Mouse (Mus musculus) olfactory bulb, adult 2 months (tissue): ENCODE measurements around the gene Rnf5. TPM values are rescaled to one million over a fixed set of nuclear protein-coding genes. Genes with fewer than 3 reads are reported as not detected.

Source experiments
- H3K27ac ChIP-seq: fragments of 200-500 bp; 2 replicates; pipeline ENCODE4 v1.5.1; 2012; ENCODE audit warnings: low read depth, low read length; ENCODE audit not compliant: insufficient read depth
- H3K4me1 ChIP-seq: fragments of 200-500 bp; 2 replicates; pipeline ENCODE4 v1.6.1; 2012; ENCODE audit warnings: low read length; ENCODE audit not compliant: control insufficient read depth, insufficient read depth
- H3K4me3 ChIP-seq: fragments of 200-500 bp; 2 replicates; pipeline ENCODE4 v1.5.1; 2012; ENCODE audit warnings: mild to moderate bottlenecking, low read depth, low read length, moderate library complexity; ENCODE audit not compliant: insufficient read depth
- CTCF ChIP-seq: fragments of 200-500 bp; IDR thresholded peaks from 2 replicates; pipeline ENCODE4 v1.5.1; 2012; ENCODE audit warnings: low read depth, mild to moderate bottlenecking, low read length, moderate library complexity; ENCODE audit not compliant: insufficient read depth
- POLR2A ChIP-seq: fragments of 200-500 bp; IDR thresholded peaks from 2 replicates; pipeline ENCODE4 v1.6.1; 2012; ENCODE audit warnings: mild to moderate bottlenecking, low read depth, low read length, moderate library complexity; ENCODE audit not compliant: insufficient read depth
- WGBS: fragments of 180-500 bp; shearing (Covaris S2); methylation state at CpG from one replicate; pipeline ENCODE4 v1.1.7; 2018; 5-methylcytosine and 5-hydroxymethylcytosine counted together
- polyA plus RNA-seq: library from polyadenylated mRNA; stranded (reverse); fragments of >200 nt; gene quantifications from 2 replicates; pipeline ENCODE4 v1.2.4, GENCODE M21; 2012; ENCODE audit warnings: low replicate concordance; ENCODE audit not compliant: missing spikeins, insufficient read depth, insufficient read length

Gene Rnf5
- not detected in 2 replicates for polyA plus RNA-seq

DNA sequence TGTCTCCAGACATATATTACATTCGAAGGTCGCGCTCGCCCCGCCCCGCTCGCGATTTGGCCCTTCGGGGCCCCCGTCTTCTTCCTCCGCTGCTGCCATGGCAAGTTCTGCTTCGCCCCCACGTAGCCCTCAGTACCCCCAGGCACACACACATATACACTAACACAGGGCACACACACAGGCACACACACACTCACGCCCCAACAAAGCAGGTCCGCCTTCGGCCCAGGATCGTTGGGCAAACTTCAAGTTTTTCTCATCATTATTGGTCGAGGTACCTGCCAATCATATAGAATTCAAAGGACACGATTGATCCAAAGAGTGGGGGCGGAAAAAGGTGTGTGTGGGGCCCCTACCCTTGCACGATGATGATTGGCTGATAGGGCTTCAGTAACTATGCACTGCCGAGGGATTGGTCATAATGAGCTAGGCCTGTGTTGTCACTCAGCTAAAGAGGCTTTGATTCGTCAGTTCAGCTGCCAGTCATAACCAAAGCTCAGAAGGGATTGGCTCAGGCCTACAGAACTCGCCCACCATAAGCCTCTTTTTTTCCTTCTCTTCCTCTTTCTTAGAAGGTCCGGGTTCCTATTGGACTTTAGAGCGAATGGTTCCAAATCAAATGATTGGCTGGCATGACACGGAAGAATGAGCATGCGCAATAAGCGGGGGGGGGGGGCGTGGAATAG, at the start of gene Rnf5:
Gene Rnf5 (minus strand): TSS at position 316 of the 686 bp plus-strand sequence.
- Histone ChIP-seq H3K27ac (peak within 1 kb of the TSS; percentile 94), H3K4me1 (peaks cover 21% of the 10 kb centered on the region), H3K4me3 (peak within 1 kb of the TSS; percentile 63)
- TF ChIP-seq POLR2A (peak; percentile 34; the same call in 1 of the 2 replicates), CTCF (no peak)
- WGBS: under 1% methylated on average over 30 of the region's 30 CpGs

DNA sequence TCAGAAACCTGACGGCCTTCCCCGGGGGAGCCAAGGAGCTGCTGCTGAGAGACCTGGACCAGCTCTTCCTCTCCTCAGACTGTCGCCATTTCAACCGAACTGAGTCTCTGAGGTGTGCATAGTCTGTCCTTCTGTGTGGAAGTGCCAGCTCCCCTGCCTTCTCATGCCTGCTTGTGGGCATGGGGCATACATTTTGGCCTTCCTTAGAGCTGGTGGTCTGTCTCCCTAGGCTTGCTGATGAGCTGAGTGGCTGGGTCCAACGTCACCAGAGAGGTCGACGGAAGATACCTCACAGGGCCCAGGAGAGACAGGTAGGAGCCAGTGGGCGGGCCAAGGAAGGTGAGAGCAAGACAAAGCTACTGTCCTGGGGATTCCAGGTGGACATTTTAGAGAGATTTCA, 49.5 kb upstream of the Rnf5 start:
- H3K4me3 ChIP-seq: no peak overlapping the region
- H3K4me1 ChIP-seq: peaks cover 33% of the 10 kb centered on the region
- 91% methylated on average over 8 of the region's 8 CpGs for WGBS
- no peak for TF ChIP-seq CTCF
- no peak for TF ChIP-seq POLR2A
- H3K27ac ChIP-seq: no peak overlapping the region

DNA sequence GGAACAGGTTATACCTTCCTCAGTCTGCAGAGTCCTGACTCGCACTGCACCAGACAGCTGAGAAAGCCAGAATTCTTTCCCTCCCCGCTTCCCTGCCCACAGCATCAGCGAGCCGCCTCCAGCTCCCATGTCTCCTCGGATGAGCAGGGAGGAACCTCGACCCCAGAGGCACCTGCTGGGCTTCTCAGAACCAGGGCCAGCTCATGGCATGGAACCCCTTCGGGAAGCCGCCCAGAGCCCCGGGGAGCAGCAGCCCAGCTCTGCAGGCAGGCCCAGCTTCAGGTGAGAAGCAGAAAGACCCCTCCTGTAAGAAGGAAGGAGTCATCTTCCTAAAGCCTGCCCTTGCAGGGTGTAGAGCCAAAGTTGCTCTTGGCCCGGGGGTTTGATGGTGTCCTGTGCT, 49.1 kb upstream of the Rnf5 start:
- WGBS: 82% methylated on average over 10 of the region's 10 CpGs
- Histone ChIP-seq H3K4me1 (peaks cover 34% of the 10 kb centered on the region), H3K4me3 (no peak overlapping the region), H3K27ac (no peak overlapping the region)
- TF ChIP-seq CTCF: no peak
- TF ChIP-seq POLR2A: no peak

DNA sequence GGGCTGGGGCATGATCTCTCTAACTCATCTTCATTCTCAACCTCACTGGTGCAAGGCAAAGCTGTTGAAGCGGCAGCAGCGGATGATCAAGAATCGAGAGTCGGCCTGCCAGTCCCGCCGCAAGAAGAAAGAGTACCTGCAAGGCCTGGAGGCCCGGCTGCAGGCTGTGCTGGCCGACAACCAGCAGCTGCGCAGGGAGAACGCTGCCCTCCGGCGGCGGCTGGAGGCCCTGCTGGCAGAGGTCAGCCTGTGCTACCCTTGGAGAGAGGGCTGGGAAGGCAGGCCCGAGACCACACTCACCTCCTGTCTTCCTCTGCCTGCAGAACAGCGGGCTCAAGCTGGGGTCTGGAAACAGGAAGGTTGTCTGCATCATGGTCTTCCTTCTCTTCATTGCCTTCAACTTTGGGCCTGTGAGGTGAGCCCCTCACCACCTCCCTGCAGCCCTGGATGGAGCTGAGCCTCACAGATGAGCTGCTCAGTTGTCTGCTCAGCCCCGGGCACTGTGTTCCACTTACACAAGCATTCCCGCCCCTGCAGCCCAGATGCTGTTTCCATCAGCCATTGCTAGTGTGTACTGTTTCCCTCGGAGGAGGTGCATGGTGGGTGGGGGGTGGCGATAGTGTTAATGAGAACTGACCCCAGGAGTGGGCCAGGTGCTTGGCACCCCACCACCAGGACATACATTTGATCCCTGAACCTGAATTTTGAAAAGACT, 48.2 kb upstream of the Rnf5 start:
- WGBS: 37% methylated on average over 19 of the region's 19 CpGs
- H3K4me1 ChIP-seq: peaks cover 27% of the 10 kb centered on the region
- H3K27ac ChIP-seq: no peak overlapping the region
- no peak for TF ChIP-seq POLR2A
- TF ChIP-seq CTCF: peak; percentile 46; the same call in 1 of the 2 replicates
- no peak overlapping the region for H3K4me3 ChIP-seq

DNA sequence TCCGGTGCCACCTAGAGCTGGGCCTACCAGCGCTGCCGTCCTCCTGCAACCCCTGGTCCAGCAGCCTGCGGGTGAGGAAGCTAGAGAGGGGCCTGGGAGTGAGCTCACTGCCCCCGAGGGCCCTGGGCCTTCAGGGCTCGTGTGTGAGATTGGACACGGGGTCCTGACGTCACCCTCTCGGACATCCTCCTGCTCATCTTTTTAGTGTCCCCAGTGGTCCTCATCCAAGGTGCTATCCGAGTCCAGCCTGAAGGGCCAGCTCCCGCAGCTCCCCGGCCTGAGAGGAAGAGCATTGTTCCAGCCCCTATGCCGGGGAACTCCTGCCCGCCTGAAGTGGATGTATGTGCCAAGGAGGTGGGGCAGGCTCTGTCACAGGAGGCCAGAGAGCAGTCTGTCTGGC, 47.3 kb upstream of the Rnf5 start:
- Histone ChIP-seq H3K4me1 (peaks cover 26% of the 10 kb centered on the region), H3K27ac (no peak overlapping the region), H3K4me3 (no peak overlapping the region)
- 88% methylated on average over 14 of the region's 14 CpGs for WGBS
- TF ChIP-seq CTCF (no peak), POLR2A (no peak)

DNA sequence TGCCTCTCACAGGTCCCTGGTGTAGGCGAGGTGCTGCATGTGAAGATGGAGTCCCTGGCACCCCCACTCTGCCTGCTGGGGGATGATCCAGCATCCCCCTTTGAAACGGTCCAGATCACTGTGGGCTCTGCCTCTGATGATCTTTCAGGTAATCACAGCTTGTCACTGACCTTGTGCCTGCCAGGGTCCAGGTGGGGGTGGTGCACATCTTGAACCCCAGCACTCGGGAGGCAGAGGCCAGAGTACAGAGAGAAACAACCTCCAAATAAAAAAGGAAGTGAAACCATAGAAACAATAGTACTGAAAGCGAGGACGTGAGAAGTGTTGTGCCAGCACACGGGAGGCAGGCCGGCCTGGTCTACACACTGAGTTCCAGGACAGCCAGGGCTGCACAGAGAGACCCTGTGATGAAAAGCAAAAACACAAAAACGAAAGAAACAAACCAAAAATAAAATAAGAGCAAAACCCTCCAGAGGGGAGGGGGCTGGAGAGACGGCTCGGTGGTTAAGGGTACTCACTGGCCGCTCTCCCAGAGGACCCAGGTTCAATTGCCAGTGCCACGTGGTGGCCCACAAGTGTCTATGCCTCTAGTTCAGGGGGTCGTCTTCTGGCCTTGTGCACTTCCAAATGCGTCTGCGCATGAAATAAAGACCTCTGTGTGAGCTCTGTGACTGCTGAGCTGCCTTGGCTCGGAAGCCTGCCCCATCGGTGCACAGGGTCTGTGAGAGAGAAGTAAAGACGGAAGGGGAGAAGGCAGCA, 45.8 kb upstream of the Rnf5 start:
- H3K27ac ChIP-seq: no peak overlapping the region
- no peak for TF ChIP-seq POLR2A
- no peak for TF ChIP-seq CTCF
- peaks cover 25% of the 10 kb centered on the region for H3K4me1 ChIP-seq
- H3K4me3 ChIP-seq: no peak overlapping the region
- 84% methylated on average over 18 of the region's 18 CpGs for WGBS

DNA sequence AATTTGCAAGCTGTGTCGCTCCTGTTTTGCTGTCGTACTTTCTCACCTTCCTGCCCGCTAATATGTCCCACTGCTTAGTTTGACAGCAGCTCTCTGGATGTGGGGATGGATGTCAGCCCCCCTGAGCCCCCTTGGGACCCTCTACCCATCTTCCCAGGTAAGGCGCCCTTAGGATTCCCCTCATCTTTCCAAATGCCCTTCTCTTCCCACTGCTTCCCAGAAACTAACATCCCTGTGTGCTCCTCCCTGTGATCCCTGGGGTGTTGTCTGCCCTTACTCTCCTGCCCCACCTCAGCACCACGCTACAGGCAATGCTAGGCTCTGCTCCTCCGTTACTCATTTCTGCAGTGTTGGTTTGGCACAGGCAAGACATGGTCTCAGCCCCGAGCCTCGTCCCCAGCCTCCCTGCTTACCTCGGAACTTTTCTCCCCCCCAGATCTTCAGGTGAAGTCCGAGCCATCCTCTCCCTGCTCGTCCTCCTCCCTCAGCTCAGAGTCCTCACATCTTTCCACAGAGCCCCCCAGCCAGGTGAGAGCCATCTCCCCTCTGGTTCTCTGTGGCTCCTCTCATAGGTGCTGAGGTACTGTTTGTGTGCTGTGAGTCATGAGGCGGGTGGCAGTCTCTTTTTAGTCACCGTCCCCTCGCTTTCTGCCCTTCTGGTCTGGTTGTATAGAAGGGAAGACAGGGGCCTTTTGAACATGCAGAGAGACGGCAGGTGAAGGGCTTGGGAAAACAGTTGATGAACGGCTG, 44.8 kb upstream of the Rnf5 start:
- WGBS: 84% methylated on average over 16 of the region's 16 CpGs
- Histone ChIP-seq H3K27ac (no peak overlapping the region), H3K4me1 (peaks cover 25% of the 10 kb centered on the region), H3K4me3 (no peak overlapping the region)
- TF ChIP-seq POLR2A (no peak), CTCF (no peak)
